Mouse (Mus musculus) olfactory bulb, adult 2 months (tissue): ENCODE measurements around the gene Lrmda.

ENCODE experiments used
- CTCF ChIP-seq: fragments of 200-500 bp; IDR thresholded peaks from 2 replicates; pipeline ENCODE4 v1.5.1; 2012; ENCODE audit warnings: low read depth, mild to moderate bottlenecking, low read length, moderate library complexity; ENCODE audit not compliant: insufficient read depth
- POLR2A ChIP-seq: fragments of 200-500 bp; IDR thresholded peaks from 2 replicates; pipeline ENCODE4 v1.6.1; 2012; ENCODE audit warnings: mild to moderate bottlenecking, low read depth, low read length, moderate library complexity; ENCODE audit not compliant: insufficient read depth

- TF ChIP-seq CTCF = no peak
- no peak for TF ChIP-seq POLR2A
Observed at GRCm38 (mm10) chr14:22144014-22144413, 124.5 kb downstream of the Lrmda start.
